Mouse (Mus musculus) liver, postnatal 0 days (tissue): Measurements from ENCODE around the gene F2r. TPM values are rescaled to one million over a fixed set of nuclear protein-coding genes. Genes with fewer than 3 reads are reported as not detected.

Experiments used
- ATAC-seq: fragments of 200-750 bp; cut with Nextera tagmentation; 2 replicates; pipeline ENCODE4 v1.8.0; 2017; ENCODE audit warnings: mild to moderate bottlenecking, moderate library complexity
- DNase-seq: peaks from one replicate; pipeline ENCODE4 v3.0.0-alpha.2; 2016
- H3K27ac ChIP-seq: fragments of 300-500 bp; sonication (generic); 2 replicates; pipeline ENCODE4 v1.5.1; 2014; ENCODE audit warnings: antibody characterized with exemption, moderate library complexity, mild to moderate bottlenecking, low read depth
- H3K27me3 ChIP-seq: fragments of 300-500 bp; sonication (generic); 2 replicates; pipeline ENCODE4 v1.6.1; 2014; ENCODE audit warnings: low read length, control low read depth, mixed read lengths; ENCODE audit not compliant: insufficient read depth
- H3K36me3 ChIP-seq: fragments of 300-500 bp; sonication (generic); replicated peaks from 2 replicates; pipeline ENCODE4 v1.6.1; 2014; ENCODE audit warnings: mild to moderate bottlenecking, control low read depth, low read length, moderate library complexity, mixed read lengths; ENCODE audit not compliant: insufficient read depth
- H3K4me1 ChIP-seq: fragments of 300-500 bp; sonication (generic); 2 replicates; pipeline ENCODE4 v1.6.1; 2014; ENCODE audit warnings: antibody characterized with exemption, mild to moderate bottlenecking, control low read depth; ENCODE audit not compliant: insufficient read depth
- H3K4me2 ChIP-seq: fragments of 300-500 bp; sonication (generic); 2 replicates; pipeline ENCODE4 v1.6.1; 2014; ENCODE audit warnings: low read depth, mild to moderate bottlenecking, low read length, moderate library complexity, mixed read lengths
- H3K4me3 ChIP-seq: fragments of 300-500 bp; sonication (generic); 2 replicates; pipeline ENCODE4 v1.5.1; 2014; ENCODE audit warnings: low read depth, low read length
- H3K9ac ChIP-seq: fragments of 300-500 bp; sonication (generic); replicated peaks from 2 replicates; pipeline ENCODE4 v1.6.1; 2014; ENCODE audit warnings: mild to moderate bottlenecking, moderate library complexity
- H3K9me3 ChIP-seq: fragments of 300-500 bp; sonication (generic); 2 replicates; pipeline ENCODE4 v1.6.1; 2016; ENCODE audit warnings: mild to moderate bottlenecking, control low read depth, low read length, mixed read lengths
- CTCF ChIP-seq: sonication (generic); IDR thresholded peaks from 2 replicates; pipeline ENCODE4 v1.5.1; 2016; ENCODE audit warnings: antibody characterized with exemption, low read depth
- EP300 ChIP-seq: IDR thresholded peaks from 2 replicates; pipeline ENCODE4 v1.6.1; 2016; ENCODE audit warnings: antibody characterized with exemption, low read depth, mild to moderate bottlenecking
- WGBS: fragments of 180-500 bp; shearing (Covaris S2); extraction: QIAGEN DNeasy Blood & Tissue Kit; methylation state at CpG from one replicate; pipeline ENCODE4 v1.1.7; 2014; ENCODE audit not compliant: insufficient replicate concordance; 5-methylcytosine and 5-hydroxymethylcytosine counted together
- polyA plus RNA-seq: library from polyadenylated mRNA; unstranded; fragments of >200 nt; fragmentation: Nextera tagmentation; extraction: Ambion mirVana; gene quantifications from 2 replicates; pipeline ENCODE4 v1.2.1, GENCODE M21; 2015

Gene F2r
- polyA plus RNA-seq, 1 experiment from 2014 or later: 28.6 TPM

DNA sequence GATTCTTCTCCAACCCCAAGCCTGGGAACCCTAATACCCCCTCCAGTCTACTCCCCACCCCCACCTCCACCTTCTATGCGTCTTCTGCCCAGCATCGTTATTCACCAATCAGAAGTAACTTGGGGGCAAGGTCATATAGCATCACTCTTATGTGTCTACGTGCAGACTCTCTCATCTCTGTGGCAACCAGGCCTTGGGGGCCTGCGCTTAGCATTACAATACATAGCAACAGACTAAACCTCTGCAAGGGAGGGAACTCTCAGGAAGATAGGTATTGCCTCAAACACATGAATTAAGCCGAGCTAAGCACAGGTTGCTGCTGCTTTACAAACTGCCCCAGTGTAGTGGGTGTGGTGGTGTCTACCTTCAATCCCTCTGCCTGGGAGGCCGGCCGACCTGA lies 21.6 kb downstream of the F2r start:
- TF ChIP-seq EP300: no peak
- no peak for TF ChIP-seq CTCF
- ATAC-seq: no peak
- H3K4me1 ChIP-seq: 0 out of 2 replicates have a peak, but pooled peaks cover 3% of the 10 kb centered on the region

DNA sequence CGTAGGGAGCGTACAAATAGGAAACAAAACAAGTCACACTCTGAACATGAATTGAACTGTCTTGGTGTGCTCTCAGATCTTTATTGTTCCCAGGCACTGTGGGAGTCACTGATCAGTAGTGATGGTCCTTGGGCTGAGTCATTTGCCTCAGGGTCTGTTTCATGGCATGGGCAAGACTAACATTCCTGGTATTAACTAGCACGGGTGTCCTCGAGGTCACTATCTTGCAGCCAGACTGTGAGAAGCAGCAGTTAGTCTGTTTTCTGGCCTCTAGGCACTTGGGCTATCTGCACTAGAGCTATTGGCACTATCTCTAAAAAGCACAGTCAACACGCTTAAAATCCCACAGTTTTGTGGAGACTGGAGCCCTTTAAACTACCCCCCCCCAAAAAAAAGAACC lies 22.4 kb downstream of the F2r start:
- Histone ChIP-seq H3K9me3 (no peaks in the 10 kb centered on the region), H3K4me2 (no peak overlapping the region), H3K27me3 (no peaks in the 10 kb centered on the region), H3K27ac (no peak overlapping the region), H3K36me3 (no peaks in the 10 kb centered on the region), H3K4me1 (0 out of 2 replicates have a peak, but pooled peaks cover 3% of the 10 kb centered on the region), H3K4me3 (no peak overlapping the region), H3K9ac (no peak overlapping the region)
- no peak for DNase-seq
- 65% methylated on average over 5 of the region's 5 CpGs for WGBS
- no peak for ATAC-seq
- TF ChIP-seq EP300 (no peak), CTCF (no peak)

More for the DNA sequence above, 21.6 kb downstream of the F2r start:
- Histone ChIP-seq H3K9ac (no peak overlapping the region), H3K27me3 (no peaks in the 10 kb centered on the region), H3K4me3 (no peak overlapping the region), H3K9me3 (no peaks in the 10 kb centered on the region), H3K36me3 (no peaks in the 10 kb centered on the region), H3K4me2 (no peak overlapping the region), H3K27ac (no peak overlapping the region)
- DNase-seq: no peak
- WGBS: 77% methylated on average over 7 of the region's 7 CpGs

DNA sequence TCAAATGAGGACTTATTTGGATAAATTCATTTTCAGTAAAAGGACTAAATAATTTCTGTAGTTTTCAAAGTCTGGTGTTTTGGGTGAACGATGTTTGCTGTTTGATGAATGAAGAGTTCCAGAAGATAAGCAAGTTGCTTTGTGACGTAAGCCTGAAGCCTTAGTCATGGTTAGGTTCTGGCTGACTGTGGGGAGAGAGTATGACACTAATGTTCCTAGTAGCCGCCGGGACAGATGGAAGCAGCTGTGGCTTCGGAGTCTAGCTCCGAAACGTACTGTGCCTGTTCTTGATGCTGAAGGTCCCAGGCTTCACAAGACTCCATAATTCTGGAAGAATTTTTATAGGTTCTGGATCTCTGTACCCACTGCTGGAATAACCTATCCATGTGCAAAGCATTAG lies 22.9 kb downstream of the F2r start:
- ATAC-seq: no peak
- no peak for TF ChIP-seq CTCF
- TF ChIP-seq EP300: no peak
- DNase-seq: no peak
- Histone ChIP-seq H3K36me3 (no peaks in the 10 kb centered on the region), H3K9ac (no peak overlapping the region), H3K27ac (no peak overlapping the region), H3K27me3 (no peaks in the 10 kb centered on the region), H3K4me3 (no peak overlapping the region), H3K9me3 (no peaks in the 10 kb centered on the region), H3K4me1 (0 out of 2 replicates have a peak, but pooled peaks cover 3% of the 10 kb centered on the region), H3K4me2 (no peak overlapping the region)
- WGBS: 81% methylated on average over 7 of the region's 7 CpGs

DNA sequence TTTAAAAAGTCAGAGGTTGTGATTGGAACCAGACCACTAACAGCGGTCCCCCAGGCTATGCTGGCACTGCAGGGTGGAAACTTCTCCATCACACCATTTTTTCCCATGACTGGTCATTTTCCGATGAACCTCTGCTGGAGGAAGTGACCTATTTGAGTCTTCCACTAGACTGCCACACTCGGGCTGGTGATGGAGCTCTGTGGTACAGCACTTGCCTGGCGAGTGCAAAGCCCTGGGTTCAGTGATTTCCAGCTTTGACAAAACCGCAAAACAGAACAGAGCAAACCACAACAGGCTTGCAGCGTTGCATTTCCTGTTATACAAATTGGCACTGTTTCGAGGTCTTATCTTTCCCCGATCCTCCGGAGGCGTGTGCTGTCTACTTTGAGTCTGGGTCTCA lies 25.4 kb downstream of the F2r start:
- Histone ChIP-seq H3K27me3 (no peaks in the 10 kb centered on the region), H3K4me1 (0 out of 2 replicates have a peak, but pooled peaks cover 3% of the 10 kb centered on the region), H3K36me3 (no peaks in the 10 kb centered on the region), H3K27ac (no peak overlapping the region), H3K9me3 (no peaks in the 10 kb centered on the region), H3K9ac (no peak overlapping the region), H3K4me2 (no peak overlapping the region), H3K4me3 (no peak overlapping the region)
- 32% methylated on average over 10 of the region's 10 CpGs for WGBS
- no peak for TF ChIP-seq CTCF
- no peak for TF ChIP-seq EP300
- ATAC-seq (no peak), DNase-seq (no peak)

DNA sequence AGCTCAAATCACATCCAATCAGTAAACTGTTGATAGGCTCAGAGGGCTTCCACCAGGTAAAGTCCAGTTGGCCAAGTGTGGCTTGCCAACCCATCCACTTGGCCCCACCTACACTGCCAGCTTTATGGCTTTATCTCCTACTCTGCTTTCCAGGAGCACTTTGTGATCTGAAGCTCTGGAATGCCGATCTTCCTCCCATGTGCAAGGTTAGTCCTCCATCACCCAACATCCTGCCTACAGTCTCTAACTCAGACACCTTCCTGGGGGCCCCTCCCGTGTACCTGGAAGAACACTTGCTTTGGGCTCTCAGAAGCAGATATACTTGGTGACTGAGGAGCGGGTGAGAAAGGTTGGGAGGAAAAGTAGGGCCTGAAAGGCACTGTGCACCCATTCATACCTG lies 26.7 kb downstream of the F2r start:
- H3K36me3 ChIP-seq: no peaks in the 10 kb centered on the region
- TF ChIP-seq CTCF (no peak), EP300 (no peak)
- H3K4me2 ChIP-seq: no peak overlapping the region
- 71% methylated on average over 3 of the region's 3 CpGs for WGBS
- 0 out of 2 replicates have a peak, but pooled peaks cover 3% of the 10 kb centered on the region for H3K4me1 ChIP-seq
- no peak overlapping the region for H3K9ac ChIP-seq
- no peak for ATAC-seq
- no peak overlapping the region for H3K27ac ChIP-seq
- no peak for DNase-seq
- no peaks in the 10 kb centered on the region for H3K9me3 ChIP-seq
- H3K27me3 ChIP-seq: no peaks in the 10 kb centered on the region
- no peak overlapping the region for H3K4me3 ChIP-seq

DNA sequence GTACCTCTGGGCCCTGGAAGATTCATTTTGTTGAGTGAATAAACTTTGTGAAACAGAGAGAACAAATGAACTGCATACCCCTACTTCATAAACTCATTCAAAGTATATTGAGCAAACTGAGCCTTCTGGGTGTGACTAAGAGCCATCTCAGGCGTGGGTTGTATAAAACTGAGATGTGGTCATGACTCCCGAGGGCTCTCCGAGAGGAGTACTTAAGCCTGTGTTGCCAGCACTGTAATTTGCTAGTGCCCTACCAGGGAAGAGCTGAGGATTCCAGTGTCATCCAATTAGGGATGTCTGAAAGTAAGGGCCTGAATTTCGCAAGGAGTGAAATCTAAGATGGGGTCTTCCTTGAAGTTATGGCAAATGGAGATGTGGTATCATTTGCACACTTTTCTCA lies 30.7 kb downstream of the F2r start:
- H3K4me2 ChIP-seq: no peak overlapping the region
- no peaks in the 10 kb centered on the region for H3K36me3 ChIP-seq
- H3K9ac ChIP-seq: no peak overlapping the region
- no peak overlapping the region for H3K27ac ChIP-seq
- no peak overlapping the region for H3K4me3 ChIP-seq
- DNase-seq (no peak), ATAC-seq (no peak)
- TF ChIP-seq CTCF (no peak), EP300 (no peak)
- 79% methylated on average over 4 of the region's 4 CpGs for WGBS
- H3K27me3 ChIP-seq: 0 out of 2 replicates have a peak, but pooled peaks cover 3% of the 10 kb centered on the region
- no peaks in the 10 kb centered on the region for H3K9me3 ChIP-seq
- no peaks in the 10 kb centered on the region for H3K4me1 ChIP-seq

DNA sequence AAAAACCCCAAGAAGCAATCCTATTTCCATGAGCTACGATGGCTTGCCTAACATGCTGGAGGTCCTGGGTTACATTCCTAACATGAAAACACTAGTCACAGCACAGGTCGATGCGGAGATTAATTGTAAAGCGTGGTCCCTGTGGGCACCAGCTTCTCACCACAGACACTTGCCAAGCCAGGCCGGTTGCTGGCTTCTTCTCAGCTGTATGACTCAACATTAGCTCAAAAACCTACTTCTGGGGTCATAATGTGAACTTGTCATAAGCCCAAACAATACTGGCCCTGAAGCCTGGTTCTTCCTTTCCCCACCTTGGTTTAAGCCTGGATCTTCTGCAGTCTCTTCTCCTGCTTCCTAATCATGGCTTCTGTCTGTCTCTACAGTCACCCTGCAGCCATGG lies 33.4 kb downstream of the F2r start:
- Histone ChIP-seq H3K27ac (no peak overlapping the region), H3K4me1 (no peaks in the 10 kb centered on the region), H3K9me3 (no peaks in the 10 kb centered on the region), H3K27me3 (0 out of 2 replicates have a peak, but pooled peaks cover 3% of the 10 kb centered on the region), H3K4me2 (no peak overlapping the region), H3K36me3 (no peaks in the 10 kb centered on the region), H3K4me3 (no peak overlapping the region), H3K9ac (no peak overlapping the region)
- WGBS: 81% methylated on average over 5 of the region's 5 CpGs
- DNase-seq (no peak), ATAC-seq (no peak)
- TF ChIP-seq CTCF (no peak), EP300 (no peak)
